Mouse (Mus musculus) liver, embryonic 14.5 days (tissue): ENCODE data around the gene Gramd1b.

Source experiments
- CTCF ChIP-seq: IDR thresholded peaks from 2 replicates; pipeline ENCODE4 v1.5.1; 2016; ENCODE audit warnings: antibody characterized with exemption, low read depth, control low read depth
- EP300 ChIP-seq: IDR thresholded peaks from 2 replicates; pipeline ENCODE4 v1.6.1; 2016; ENCODE audit warnings: antibody characterized with exemption, low read depth

GRCm38 (mm10) chr9:40399359-40399932, 131.7 kb downstream of the Gramd1b start:
- TF ChIP-seq CTCF, result no peak
- no peak for TF ChIP-seq EP300
